Mouse (Mus musculus) E14TG2a.4 (cell line): ENCODE results near the gene Kctd12.

ENCODE experiments used
- CTCF ChIP-seq: conservative IDR thresholded peaks from 2 replicates; pipeline ENCODE4 v1.5.1; 2014; ENCODE audit warnings: low read length
- POU5F1 ChIP-seq: IDR thresholded peaks from 2 replicates; pipeline ENCODE4 v1.6.1; 2014; ENCODE audit warnings: low read length, borderline replicate concordance

- TF ChIP-seq CTCF (no peak), POU5F1 (no peak)
Measured at GRCm38 (mm10) chr14:102947796-102948195, 34.6 kb downstream of the Kctd12 start.
